Mouse (Mus musculus) testis, adult 2 months (tissue): ENCODE results near the gene Fem1a. TPM values are rescaled to one million over a fixed set of nuclear protein-coding genes. Genes with fewer than 3 reads are reported as not detected.

Source experiments
- H3K27ac ChIP-seq: fragments of 200-500 bp; 2 replicates; pipeline ENCODE4 v1.5.1; 2012; ENCODE audit warnings: low read depth, low read length; ENCODE audit not compliant: control insufficient read depth, insufficient read depth
- H3K27me3 ChIP-seq: fragments of 200-500 bp; 2 replicates; pipeline ENCODE4 v1.6.1; 2012; ENCODE audit warnings: mild to moderate bottlenecking, low read length, moderate library complexity; ENCODE audit not compliant: control insufficient read depth, insufficient read depth
- H3K36me3 ChIP-seq: fragments of 200-500 bp; 2 replicates; pipeline ENCODE4 v1.6.1; 2012; ENCODE audit warnings: mild to moderate bottlenecking, low read length; ENCODE audit not compliant: control insufficient read depth, insufficient read depth
- H3K4me1 ChIP-seq: fragments of 200-500 bp; 2 replicates; pipeline ENCODE4 v1.6.1; 2012; ENCODE audit warnings: low read length; ENCODE audit not compliant: control insufficient read depth, insufficient read depth
- H3K4me3 ChIP-seq: fragments of 200-500 bp; 2 replicates; pipeline ENCODE4 v1.5.1; 2012; ENCODE audit warnings: low read depth, mild to moderate bottlenecking, low read length, moderate library complexity, mixed read lengths; ENCODE audit not compliant: control insufficient read depth
- CTCF ChIP-seq: fragments of 200-500 bp; IDR thresholded peaks from 2 replicates; pipeline ENCODE4 v1.5.1; 2012; ENCODE audit warnings: low read depth, mild to moderate bottlenecking, inconsistent platforms, low read length, moderate library complexity; ENCODE audit not compliant: control insufficient read depth, insufficient read depth, insufficient replicate concordance
- POLR2A ChIP-seq: fragments of 200-500 bp; IDR thresholded peaks from 2 replicates; pipeline ENCODE4 v1.6.1; 2012; ENCODE audit warnings: low read depth, mild to moderate bottlenecking, inconsistent platforms, low read length, moderate library complexity; ENCODE audit not compliant: control insufficient read depth
- polyA plus RNA-seq: library from polyadenylated mRNA; depleted of rRNA; stranded (reverse); fragments of >200 nt; gene quantifications from 2 replicates; pipeline ENCODE4 v1.2.3, GENCODE M21; 2012

Gene Fem1a
- polyA plus RNA-seq, 1 experiment = 5.7 TPM

- H3K4me3 ChIP-seq = peak within 1 kb of the TSS; percentile 90
- no peak for TF ChIP-seq CTCF
- TF ChIP-seq POLR2A = peak; percentile 22; the same call in 1 of the 2 replicates
- H3K27me3 ChIP-seq = no peaks in the 10 kb centered on the region
- peak within 1 kb of the TSS; percentile 70 for H3K27ac ChIP-seq
- H3K36me3 ChIP-seq = no peaks in the 10 kb centered on the region
- H3K4me1 ChIP-seq = peaks cover 12% of the 10 kb centered on the region
Observed at GRCm38 (mm10) chr17:56218377-56219191, 38.0 kb upstream of the Fem1a start, which contains the start of gene Dpp9. Gene Dpp9 (minus strand): TSS chr17:56218905.

- H3K4me3 ChIP-seq = peak overlapping the region; percentile 90
- H3K27me3 ChIP-seq = no peaks in the 10 kb centered on the region
- peaks cover 12% of the 10 kb centered on the region for H3K4me1 ChIP-seq
- no peaks in the 10 kb centered on the region for H3K36me3 ChIP-seq
- peak overlapping the region; percentile 2; the same call in 1 of the 2 replicates for H3K27ac ChIP-seq
- TF ChIP-seq CTCF = no peak
- TF ChIP-seq POLR2A = no peak
Observed at GRCm38 (mm10) chr17:56219251-56219650, 37.4 kb upstream of the Fem1a start.

- H3K4me3 ChIP-seq = no peak overlapping the region
- TF ChIP-seq POLR2A (no peak), CTCF (no peak)
- no peaks in the 10 kb centered on the region for H3K27me3 ChIP-seq
- peaks cover 12% of the 10 kb centered on the region for H3K4me1 ChIP-seq
- no peak overlapping the region; the same call in 1 of the 2 replicates for H3K27ac ChIP-seq
- H3K36me3 ChIP-seq = no peaks in the 10 kb centered on the region
Observed at GRCm38 (mm10) chr17:56219805-56220204, 36.8 kb upstream of the Fem1a start.

GRCm38 (mm10) chr17:56224916-56225315 is 31.7 kb upstream of the Fem1a start:
- H3K36me3 ChIP-seq = no peaks in the 10 kb centered on the region
- H3K27me3 ChIP-seq = no peaks in the 10 kb centered on the region
- H3K4me3 ChIP-seq = no peak overlapping the region
- no peak for TF ChIP-seq POLR2A
- no peak for TF ChIP-seq CTCF
- H3K4me1 ChIP-seq = peaks cover 3% of the 10 kb centered on the region
- H3K27ac ChIP-seq = no peak overlapping the region

GRCm38 (mm10) chr17:56226566-56226965 is 30.0 kb upstream of the Fem1a start:
- Histone ChIP-seq H3K4me1 (no peaks in the 10 kb centered on the region), H3K27ac (no peak overlapping the region), H3K27me3 (no peaks in the 10 kb centered on the region), H3K4me3 (no peak overlapping the region), H3K36me3 (no peaks in the 10 kb centered on the region)
- TF ChIP-seq CTCF (no peak), POLR2A (no peak)

GRCm38 (mm10) chr17:56229943-56230342 is 26.7 kb upstream of the Fem1a start:
- Histone ChIP-seq H3K4me3 (no peak overlapping the region), H3K27me3 (no peaks in the 10 kb centered on the region), H3K27ac (no peak overlapping the region), H3K4me1 (peaks cover 6% of the 10 kb centered on the region), H3K36me3 (no peaks in the 10 kb centered on the region)
- TF ChIP-seq POLR2A (no peak), CTCF (no peak)

- TF ChIP-seq CTCF (no peak), POLR2A (no peak)
- Histone ChIP-seq H3K4me1 (peaks cover 6% of the 10 kb centered on the region), H3K27ac (no peak overlapping the region), H3K4me3 (no peak overlapping the region), H3K36me3 (no peaks in the 10 kb centered on the region), H3K27me3 (no peaks in the 10 kb centered on the region)
Observed at GRCm38 (mm10) chr17:56233389-56233788, 23.2 kb upstream of the Fem1a start.
